Mouse (Mus musculus) heart, postnatal 0 days (tissue): ENCODE results near the gene Stx19. TPM values are rescaled to one million over a fixed set of nuclear protein-coding genes. Genes with fewer than 3 reads are reported as not detected.

Experiments
- ATAC-seq: fragments of 200-750 bp; cut with Nextera tagmentation; 2 replicates; pipeline ENCODE4 v1.8.0; 2017; ENCODE audit warnings: low read depth, moderate number of reproducible peaks, moderate library complexity; ENCODE audit not compliant: insufficient read depth
- DNase-seq: peaks from one replicate; pipeline ENCODE4 v3.0.0-alpha.2; 2016; ENCODE audit warnings: low spot score
- H3K27ac ChIP-seq: fragments of 300-500 bp; sonication (generic); 2 replicates; pipeline ENCODE4 v1.5.1; 2014; ENCODE audit warnings: low read depth, mild to moderate bottlenecking
- H3K27me3 ChIP-seq: fragments of 300-500 bp; sonication (generic); 2 replicates; pipeline ENCODE4 v1.6.1; 2014; ENCODE audit warnings: low read length, mixed read lengths; ENCODE audit not compliant: control insufficient read depth, insufficient read depth
- H3K36me3 ChIP-seq: fragments of 300-500 bp; sonication (generic); replicated peaks from 2 replicates; pipeline ENCODE4 v1.6.1; 2014; ENCODE audit warnings: low read length, mixed read lengths; ENCODE audit not compliant: control insufficient read depth, insufficient read depth
- H3K4me1 ChIP-seq: fragments of 300-500 bp; sonication (generic); 2 replicates; pipeline ENCODE4 v1.6.1; 2014; ENCODE audit warnings: antibody characterized with exemption; ENCODE audit not compliant: control insufficient read depth, insufficient read depth
- H3K4me2 ChIP-seq: fragments of 300-500 bp; sonication (generic); 2 replicates; pipeline ENCODE4 v1.6.1; 2014; ENCODE audit warnings: low read depth, mild to moderate bottlenecking, low read length, moderate library complexity
- H3K4me3 ChIP-seq: fragments of 300-500 bp; sonication (generic); 2 replicates; pipeline ENCODE4 v1.5.1; 2014; ENCODE audit warnings: low read depth, low read length
- H3K9ac ChIP-seq: fragments of 300-500 bp; sonication (generic); replicated peaks from 2 replicates; pipeline ENCODE4 v1.6.1; 2014; ENCODE audit warnings: low read depth, low read length, mixed read lengths
- H3K9me3 ChIP-seq: fragments of 300-500 bp; sonication (generic); replicated peaks from 2 replicates; pipeline ENCODE4 v1.6.1; 2016; ENCODE audit warnings: low read length; ENCODE audit not compliant: control insufficient read depth
- CTCF ChIP-seq: IDR thresholded peaks from 2 replicates; pipeline ENCODE4 v1.5.1; 2016; ENCODE audit warnings: antibody characterized with exemption, control low read depth, low read depth
- EP300 ChIP-seq: IDR thresholded peaks from 2 replicates; pipeline ENCODE4 v1.6.1; 2016; ENCODE audit warnings: antibody characterized with exemption, low read depth
- WGBS: fragments of 180-500 bp; shearing (Covaris S2); extraction: QIAGEN DNeasy Blood & Tissue Kit; methylation state at CpG from one replicate; pipeline ENCODE4 v1.1.7; 2014; 5-methylcytosine and 5-hydroxymethylcytosine counted together
- polyA plus RNA-seq: library from polyadenylated mRNA; unstranded; fragments of >200 nt; fragmentation: Nextera tagmentation; extraction: Ambion mirVana; gene quantifications from 2 replicates; pipeline ENCODE4 v1.2.1, GENCODE M21; 2015
- total RNA-seq: library from RNA; depleted of rRNA; stranded (reverse); fragments of >200 nt; gene quantifications from 2 replicates; pipeline ENCODE4 v1.2.3, GENCODE M21; 2014; ENCODE audit warnings: low replicate concordance

Stx19 gene
- total and polyA plus RNA-seq, 2 experiments from 2014 or later: 0.07 TPM; not detected in 1

- no peaks in the 10 kb centered on the region for H3K36me3 ChIP-seq
- peak within 1 kb of the TSS; percentile 71 for H3K4me3 ChIP-seq
- no peak; the same call in 1 of the 2 replicates for TF ChIP-seq CTCF
- TF ChIP-seq EP300: peak; percentile 98
- ATAC-seq (peak; percentile 99), DNase-seq (peak; percentile 97)
- H3K27me3 ChIP-seq: no peaks in the 10 kb centered on the region
- H3K9me3 ChIP-seq: no peaks in the 10 kb centered on the region
- H3K27ac ChIP-seq: peak within 1 kb of the TSS; percentile 90
- peak within 1 kb of the TSS; percentile 69 for H3K9ac ChIP-seq
- H3K4me1 ChIP-seq: peaks cover 9% of the 10 kb centered on the region
- under 1% methylated on average over 41 of the region's 41 CpGs for WGBS
- H3K4me2 ChIP-seq: peak within 1 kb of the TSS; percentile 68
Measured at GRCm38 (mm10) chr16:62786621-62787331, 27.7 kb upstream of the Stx19 start, which contains the start of gene Nsun3. Gene Nsun3, minus strand, starts transcription at chr16:62786818.

- DNase-seq (no peak), ATAC-seq (no peak)
- WGBS: 68% methylated on average over 1 of the region's 1 CpGs
- H3K27ac ChIP-seq: no peak overlapping the region
- TF ChIP-seq CTCF (no peak), EP300 (no peak)
- no peak overlapping the region for H3K4me3 ChIP-seq
- no peaks in the 10 kb centered on the region for H3K27me3 ChIP-seq
- H3K4me1 ChIP-seq: no peaks in the 10 kb centered on the region
- H3K9me3 ChIP-seq: no peaks in the 10 kb centered on the region
- 0 out of 2 replicates have a peak, but pooled peaks cover 2% of the 10 kb centered on the region for H3K36me3 ChIP-seq
- H3K4me2 ChIP-seq: no peak overlapping the region
- H3K9ac ChIP-seq: no peak overlapping the region
Measured at GRCm38 (mm10) chr16:62796608-62797007, 17.9 kb upstream of the Stx19 start.

GRCm38 (mm10) chr16:62798808-62799207, 15.7 kb upstream of the Stx19 start:
- Histone ChIP-seq H3K9me3 (no peaks in the 10 kb centered on the region), H3K27me3 (no peaks in the 10 kb centered on the region), H3K9ac (no peak overlapping the region), H3K4me1 (no peaks in the 10 kb centered on the region), H3K27ac (no peak overlapping the region), H3K4me2 (no peak overlapping the region), H3K36me3 (0 out of 2 replicates have a peak, but pooled peaks cover 10% of the 10 kb centered on the region), H3K4me3 (no peak overlapping the region)
- no peak for TF ChIP-seq CTCF
- ATAC-seq: no peak
- DNase-seq: no peak
- WGBS: 81% methylated on average over 3 of the region's 3 CpGs

GRCm38 (mm10) chr16:62799426-62799825, 15.1 kb upstream of the Stx19 start:
- peak; percentile 21 for DNase-seq
- no peak for TF ChIP-seq EP300
- TF ChIP-seq CTCF: no peak
- Histone ChIP-seq H3K9ac (no peak overlapping the region), H3K27me3 (no peaks in the 10 kb centered on the region), H3K4me2 (no peak overlapping the region), H3K9me3 (no peaks in the 10 kb centered on the region), H3K36me3 (peaks cover 15% of the 10 kb centered on the region; the same call in 1 of the 2 replicates), H3K4me3 (no peak overlapping the region), H3K4me1 (no peaks in the 10 kb centered on the region), H3K27ac (peak overlapping the region; percentile 7; the same call in 1 of the 2 replicates)
- WGBS: 33% methylated on average over 4 of the region's 4 CpGs
- ATAC-seq: peak; percentile 67; the same call in 1 of the 2 replicates

- H3K9me3 ChIP-seq: no peaks in the 10 kb centered on the region
- ATAC-seq: no peak
- no peaks in the 10 kb centered on the region for H3K27me3 ChIP-seq
- H3K36me3 ChIP-seq: peaks cover 18% of the 10 kb centered on the region; the same call in 1 of the 2 replicates
- H3K4me1 ChIP-seq: no peaks in the 10 kb centered on the region
- no peak for DNase-seq
- H3K4me3 ChIP-seq: no peak overlapping the region
- H3K9ac ChIP-seq: no peak overlapping the region
- H3K27ac ChIP-seq: peak overlapping the region; percentile 7; the same call in 1 of the 2 replicates
- WGBS: 76% methylated on average over 3 of the region's 3 CpGs
- no peak overlapping the region for H3K4me2 ChIP-seq
- TF ChIP-seq CTCF (no peak), EP300 (no peak)
Measured at GRCm38 (mm10) chr16:62799839-62800238, 14.6 kb upstream of the Stx19 start.

- Histone ChIP-seq H3K4me2 (no peak overlapping the region), H3K27me3 (no peaks in the 10 kb centered on the region), H3K27ac (no peak overlapping the region), H3K9me3 (no peaks in the 10 kb centered on the region), H3K9ac (no peak overlapping the region), H3K4me1 (no peaks in the 10 kb centered on the region), H3K36me3 (peaks cover 25% of the 10 kb centered on the region), H3K4me3 (no peak overlapping the region)
- no peak for DNase-seq
- TF ChIP-seq CTCF (no peak), EP300 (no peak)
- 96% methylated on average over 3 of the region's 3 CpGs for WGBS
- ATAC-seq: no peak
Measured at GRCm38 (mm10) chr16:62804621-62805020, 9.9 kb upstream of the Stx19 start.
